Mouse (Mus musculus): Measurements from ENCODE around the gene Gm42517.

Gm42517 gene

GRCm38 (mm10) chr5:108349511-108350148 is 18.1 kb downstream of the Gm42517 start:
- in situ Hi-C loops (cut with MboI, MseI), result no loop called here

- in situ Hi-C loops (cut with MboI, MseI), result no loop called here
These were observed 19.9 kb downstream of the Gm42517 start for GRCm38 (mm10) chr5:108347843-108348242.

GRCm38 (mm10) chr5:108345313-108346071 is 22.2 kb downstream of the Gm42517 start:
- in situ Hi-C loops (cut with MboI, MseI), result no loop called here

GRCm38 (mm10) chr5:108343680-108344170 is 24.0 kb downstream of the Gm42517 start:
- in situ Hi-C loops (cut with MboI, MseI), result no loop called here

- in situ Hi-C loops (cut with MboI, MseI), result no loop called here
These were observed 29.7 kb downstream of the Gm42517 start for GRCm38 (mm10) chr5:108338049-108338448.

GRCm38 (mm10) chr5:108337385-108337784 is 30.3 kb downstream of the Gm42517 start:
- in situ Hi-C loops (cut with MboI, MseI), result no loop called here

GRCm38 (mm10) chr5:108331051-108331450 is 36.7 kb downstream of the Gm42517 start:
- in situ Hi-C loops (cut with MboI, MseI), result no loop called here

Data from T-helper 17 cell (primary cell).